Mouse (Mus musculus) megakaryocyte, embryonic 14.5 days (primary cell): ENCODE data around the gene Fyn. TPM values are rescaled to one million over a fixed set of nuclear protein-coding genes. Genes with fewer than 3 reads are reported as not detected.

ENCODE experiments used
- H3K27me3 ChIP-seq: replicated peaks from 2 replicates; pipeline ENCODE3; 2012; ENCODE audit warnings: inconsistent platforms
- H3K36me3 ChIP-seq: replicated peaks from 2 replicates; pipeline ENCODE3; 2012; ENCODE audit warnings: low read length, inconsistent platforms, mixed read lengths
- H3K4me1 ChIP-seq: 2 replicates; pipeline ENCODE4 v1.6.1; 2012; ENCODE audit warnings: inconsistent platforms
- H3K4me3 ChIP-seq: replicated peaks from 2 replicates; pipeline ENCODE3; 2012; ENCODE audit warnings: moderate library complexity, mild to moderate bottlenecking, inconsistent platforms
- H3K9me3 ChIP-seq: 2 replicates; pipeline ENCODE4 v1.6.1; 2012; ENCODE audit warnings: inconsistent platforms
- FLI1 ChIP-seq: IDR thresholded peaks from 2 replicates; pipeline ENCODE4 v1.6.1; 2012; ENCODE audit warnings: low read length, inconsistent platforms, mixed read lengths
- GATA1 ChIP-seq: IDR thresholded peaks from 3 replicates; pipeline ENCODE4 v1.6.1; 2012; ENCODE audit warnings: mixed read lengths, low read length, inconsistent platforms, borderline replicate concordance
- polyA plus RNA-seq: library from polyadenylated mRNA; stranded (reverse); fragments of >175 nt; gene quantifications from 2 replicates; pipeline ENCODE4 v1.2.3, GENCODE M21; 2012; ENCODE audit warnings: low replicate concordance; ENCODE audit not compliant: insufficient read depth

The Fyn gene
- polyA plus RNA-seq, 1 experiment: 43.3 TPM

GRCm38 (mm10) chr10:39339969-39340236 is 28.8 kb upstream of the Fyn start:
- H3K36me3 ChIP-seq: no peaks in the 10 kb centered on the region
- peaks cover 1% of the 10 kb centered on the region for H3K27me3 ChIP-seq
- H3K4me1 ChIP-seq: peaks cover 38% of the 10 kb centered on the region
- H3K9me3 ChIP-seq: peaks cover 7% of the 10 kb centered on the region
- no peak overlapping the region for H3K4me3 ChIP-seq
- no peak for TF ChIP-seq GATA1
- no peak for TF ChIP-seq FLI1

GRCm38 (mm10) chr10:39343551-39343950 is 25.1 kb upstream of the Fyn start:
- peaks cover 26% of the 10 kb centered on the region for H3K4me1 ChIP-seq

GRCm38 (mm10) chr10:39345921-39346320 is 22.7 kb upstream of the Fyn start:
- Histone ChIP-seq H3K4me3 (no peak overlapping the region), H3K9me3 (peaks cover 8% of the 10 kb centered on the region; the same call in 1 of the 2 replicates), H3K36me3 (no peaks in the 10 kb centered on the region), H3K27me3 (peaks cover 4% of the 10 kb centered on the region), H3K4me1 (peaks cover 14% of the 10 kb centered on the region)
- no peak for TF ChIP-seq GATA1
- TF ChIP-seq FLI1: no peak

More at GRCm38 (mm10) chr10:39343551-39343950, 25.1 kb upstream of the Fyn start:
- Histone ChIP-seq H3K4me3 (no peak overlapping the region), H3K36me3 (no peaks in the 10 kb centered on the region), H3K27me3 (peaks cover 1% of the 10 kb centered on the region), H3K9me3 (peaks cover 7% of the 10 kb centered on the region)
- TF ChIP-seq GATA1 (no peak), FLI1 (no peak)

GRCm38 (mm10) chr10:39349781-39350364 is 18.8 kb upstream of the Fyn start:
- Histone ChIP-seq H3K27me3 (peaks cover 10% of the 10 kb centered on the region), H3K4me1 (no peaks in the 10 kb centered on the region), H3K9me3 (peaks cover 4% of the 10 kb centered on the region; the same call in 1 of the 2 replicates), H3K36me3 (no peaks in the 10 kb centered on the region), H3K4me3 (no peak overlapping the region)
- TF ChIP-seq GATA1 (no peak), FLI1 (no peak)

GRCm38 (mm10) chr10:39364196-39364595 is 4.5 kb upstream of the Fyn start:
- Histone ChIP-seq H3K4me3 (no peak overlapping the region), H3K27me3 (no peaks in the 10 kb centered on the region), H3K4me1 (peaks cover 26% of the 10 kb centered on the region), H3K9me3 (no peaks in the 10 kb centered on the region), H3K36me3 (no peaks in the 10 kb centered on the region)
- TF ChIP-seq FLI1: no peak
- no peak for TF ChIP-seq GATA1

GRCm38 (mm10) chr10:39369502-39369931 is 862 bp downstream of the Fyn start:
- Histone ChIP-seq H3K4me1 (peaks cover 64% of the 10 kb centered on the region), H3K36me3 (peaks cover 27% of the 10 kb centered on the region), H3K27me3 (no peaks in the 10 kb centered on the region), H3K9me3 (no peaks in the 10 kb centered on the region), H3K4me3 (peak overlapping the region; percentile 98)
- no peak for TF ChIP-seq FLI1
- no peak; the same call in 2 of the 3 replicates for TF ChIP-seq GATA1

- Histone ChIP-seq H3K9me3 (no peaks in the 10 kb centered on the region), H3K4me3 (peak overlapping the region; percentile 98), H3K4me1 (peaks cover 71% of the 10 kb centered on the region), H3K27me3 (no peaks in the 10 kb centered on the region), H3K36me3 (peaks cover 32% of the 10 kb centered on the region)
- no peak for TF ChIP-seq FLI1
- TF ChIP-seq GATA1: no peak
Measured at GRCm38 (mm10) chr10:39369977-39370785, 1.5 kb downstream of the Fyn start.

GRCm38 (mm10) chr10:39370786-39371221 is 2.1 kb downstream of the Fyn start:
- no peak for TF ChIP-seq GATA1
- no peak for TF ChIP-seq FLI1
- H3K36me3 ChIP-seq: peaks cover 32% of the 10 kb centered on the region
- H3K4me1 ChIP-seq: peaks cover 74% of the 10 kb centered on the region
- H3K27me3 ChIP-seq: no peaks in the 10 kb centered on the region
- no peaks in the 10 kb centered on the region for H3K9me3 ChIP-seq
- H3K4me3 ChIP-seq: peak overlapping the region; percentile 98

- H3K4me1 ChIP-seq: peaks cover 77% of the 10 kb centered on the region
- peak overlapping the region; percentile 98 for H3K4me3 ChIP-seq
Measured at GRCm38 (mm10) chr10:39371467-39371866, 2.8 kb downstream of the Fyn start.

GRCm38 (mm10) chr10:39371991-39372390 is 3.3 kb downstream of the Fyn start:
- peaks cover 78% of the 10 kb centered on the region for H3K4me1 ChIP-seq
- no peaks in the 10 kb centered on the region for H3K9me3 ChIP-seq
- H3K4me3 ChIP-seq: peak overlapping the region; percentile 98
- H3K36me3 ChIP-seq: peaks cover 43% of the 10 kb centered on the region
- H3K27me3 ChIP-seq: no peaks in the 10 kb centered on the region
- no peak for TF ChIP-seq FLI1
- no peak for TF ChIP-seq GATA1

More at GRCm38 (mm10) chr10:39371467-39371866, 2.8 kb downstream of the Fyn start:
- no peak for TF ChIP-seq FLI1
- TF ChIP-seq GATA1: no peak
- Histone ChIP-seq H3K36me3 (peaks cover 38% of the 10 kb centered on the region), H3K27me3 (no peaks in the 10 kb centered on the region), H3K9me3 (no peaks in the 10 kb centered on the region)
